Mouse (Mus musculus) neural tube, embryonic 14.5 days (tissue): ENCODE data around the gene Slc20a1. TPM values are rescaled to one million over a fixed set of nuclear protein-coding genes. Genes with fewer than 3 reads are reported as not detected.

ENCODE experiments used
- ATAC-seq: fragments of 200-750 bp; cut with Nextera tagmentation; 2 replicates; pipeline ENCODE4 v1.8.0; 2017; ENCODE audit warnings: low read depth, mild to moderate bottlenecking, moderate TSS enrichment, moderate library complexity
- H3K27ac ChIP-seq: fragments of 300-500 bp; sonication (generic); 2 replicates; pipeline ENCODE4 v1.5.1; 2014; ENCODE audit warnings: low read depth, mild to moderate bottlenecking, control low read depth, low read length, moderate library complexity, mixed read lengths
- H3K27me3 ChIP-seq: fragments of 300-500 bp; sonication (generic); 2 replicates; pipeline ENCODE4 v1.6.1; 2014; ENCODE audit warnings: low read length; ENCODE audit not compliant: control insufficient read depth, insufficient read depth
- H3K36me3 ChIP-seq: fragments of 300-500 bp; sonication (generic); 2 replicates; pipeline ENCODE4 v1.6.1; 2014; ENCODE audit warnings: low read length, mixed read lengths; ENCODE audit not compliant: control insufficient read depth, insufficient read depth
- H3K4me1 ChIP-seq: fragments of 300-500 bp; sonication (generic); 2 replicates; pipeline ENCODE4 v1.6.1; 2014; ENCODE audit warnings: low read length; ENCODE audit not compliant: control insufficient read depth, insufficient read depth
- H3K4me2 ChIP-seq: fragments of 300-500 bp; sonication (generic); 2 replicates; pipeline ENCODE4 v1.6.1; 2014; ENCODE audit warnings: mild to moderate bottlenecking, low read depth, low read length, control low read depth
- H3K4me3 ChIP-seq: fragments of 300-500 bp; sonication (generic); 2 replicates; pipeline ENCODE4 v1.5.1; 2014; ENCODE audit warnings: low read depth, low read length, control low read depth, mixed read lengths
- H3K9ac ChIP-seq: fragments of 300-500 bp; sonication (generic); replicated peaks from 2 replicates; pipeline ENCODE4 v1.6.1; 2014; ENCODE audit warnings: low read depth, mild to moderate bottlenecking, control low read depth, low read length, mixed read lengths
- H3K9me3 ChIP-seq: fragments of 300-500 bp; sonication (generic); 2 replicates; pipeline ENCODE4 v1.6.1; 2016; ENCODE audit warnings: low read length; ENCODE audit not compliant: control insufficient read depth
- WGBS: fragments of 180-500 bp; shearing (Covaris S2); extraction: QIAGEN DNeasy Blood & Tissue Kit; methylation state at CpG from one replicate; pipeline ENCODE4 v1.1.7; 2014; 5-methylcytosine and 5-hydroxymethylcytosine counted together
- polyA plus RNA-seq: library from polyadenylated mRNA; unstranded; fragments of >200 nt; fragmentation: Nextera tagmentation; extraction: Ambion mirVana; gene quantifications from 2 replicates; pipeline ENCODE4 v1.2.1, GENCODE M21; 2014

Gene Slc20a1
- polyA plus RNA-seq, 1 experiment from 2014 or later, result 56.3 TPM

DNA sequence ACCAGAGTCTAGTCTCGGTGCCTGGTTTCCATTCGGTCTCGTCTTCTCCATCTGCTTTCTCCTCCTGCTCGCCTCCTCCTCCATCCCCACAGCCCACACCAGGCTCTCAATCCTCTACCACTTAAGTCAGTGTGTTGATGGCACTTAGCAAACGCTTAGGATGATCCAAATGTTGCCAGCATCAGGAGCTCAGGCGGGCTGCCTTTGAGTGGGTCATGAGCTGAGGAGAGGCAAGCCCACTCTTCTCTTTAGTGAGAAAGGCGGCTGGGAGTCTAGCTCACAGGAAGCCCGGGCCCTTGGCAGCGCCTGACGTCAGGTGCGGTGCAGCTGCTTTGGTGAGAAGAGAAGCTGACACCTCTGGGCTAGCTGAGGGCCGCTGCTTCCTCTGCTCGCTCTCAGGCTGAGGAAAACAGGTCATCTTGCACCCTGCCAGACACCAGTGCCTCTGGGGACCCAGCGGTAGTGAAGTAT lies 15.0 kb upstream of the Slc20a1 start:
- Histone ChIP-seq H3K9me3 (no peaks in the 10 kb centered on the region), H3K27me3 (no peaks in the 10 kb centered on the region), H3K36me3 (no peaks in the 10 kb centered on the region), H3K4me3 (no peak overlapping the region), H3K27ac (no peak overlapping the region), H3K4me1 (no peaks in the 10 kb centered on the region), H3K4me2 (no peak overlapping the region), H3K9ac (no peak overlapping the region)
- ATAC-seq, result no peak
- WGBS, result 82% methylated on average over 14 of the region's 14 CpGs

DNA sequence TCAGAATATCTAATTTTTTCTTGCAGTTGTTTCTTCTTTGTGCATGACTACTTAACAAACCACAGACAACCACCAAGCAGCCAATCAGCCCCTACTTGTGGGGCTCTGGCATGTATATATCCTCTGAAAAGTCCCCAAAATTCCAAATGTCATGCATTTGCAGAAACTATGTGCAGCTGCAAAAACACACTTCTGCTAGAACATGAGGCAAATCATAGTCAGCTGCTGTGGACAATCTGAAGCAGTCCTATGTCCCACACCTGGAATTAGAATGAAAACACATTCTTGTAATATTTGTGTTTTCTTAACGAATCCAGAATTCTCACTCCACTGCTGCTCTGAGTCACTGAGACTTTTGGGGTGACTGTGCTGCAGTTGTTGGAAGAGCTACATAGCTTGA lies 13.7 kb upstream of the Slc20a1 start:
- Histone ChIP-seq H3K27me3 (no peaks in the 10 kb centered on the region), H3K9me3 (no peaks in the 10 kb centered on the region)
- no peak for ATAC-seq

DNA sequence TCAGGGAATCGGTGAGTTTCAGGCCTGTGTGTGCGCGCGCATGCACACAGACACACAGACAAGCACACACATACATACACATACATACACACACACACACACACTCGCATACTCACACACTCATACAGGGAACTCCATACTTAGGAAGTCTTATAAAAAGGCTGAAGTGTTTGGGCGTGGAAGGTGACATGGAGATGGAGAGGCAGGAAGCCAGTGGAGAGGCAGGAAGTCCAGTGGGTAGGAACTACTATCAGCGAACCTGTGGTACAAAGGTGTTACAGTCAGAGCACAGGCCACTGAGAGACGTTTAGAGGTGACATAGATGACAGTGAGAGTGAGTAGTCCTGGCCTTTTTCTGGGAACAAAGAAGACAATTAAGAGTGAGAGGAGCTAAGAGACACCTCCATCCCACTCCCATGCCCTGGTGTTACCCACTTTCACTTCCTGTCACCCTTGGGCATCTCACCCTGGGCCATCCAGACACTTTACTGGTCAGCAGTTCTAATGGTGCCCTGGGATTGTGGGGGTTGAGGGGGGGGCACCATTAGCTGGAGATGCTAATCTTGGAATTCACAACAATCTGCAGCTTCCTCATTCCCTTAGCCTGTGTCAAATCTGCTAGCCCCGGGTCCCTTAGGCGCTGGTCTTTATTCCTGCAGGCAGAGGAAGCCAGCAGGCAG lies 12.8 kb upstream of the Slc20a1 start:
- ATAC-seq, result no peak
- H3K9me3 ChIP-seq, result no peaks in the 10 kb centered on the region
- H3K9ac ChIP-seq, result no peak overlapping the region
- H3K4me3 ChIP-seq, result no peak overlapping the region
- H3K27ac ChIP-seq, result no peak overlapping the region
- H3K36me3 ChIP-seq, result no peaks in the 10 kb centered on the region
- whole genome bisulfite sequencing, result 91% methylated on average over 10 of the region's 10 CpGs
- no peaks in the 10 kb centered on the region for H3K4me1 ChIP-seq
- no peak overlapping the region for H3K4me2 ChIP-seq
- no peaks in the 10 kb centered on the region for H3K27me3 ChIP-seq

More for the DNA sequence above, 13.7 kb upstream of the Slc20a1 start:
- WGBS, result 76% methylated on average over 1 of the region's 1 CpGs
- no peak overlapping the region for H3K4me3 ChIP-seq
- H3K27ac ChIP-seq, result no peak overlapping the region
- no peak overlapping the region for H3K9ac ChIP-seq
- no peak overlapping the region for H3K4me2 ChIP-seq
- no peaks in the 10 kb centered on the region for H3K36me3 ChIP-seq
- no peaks in the 10 kb centered on the region for H3K4me1 ChIP-seq

DNA sequence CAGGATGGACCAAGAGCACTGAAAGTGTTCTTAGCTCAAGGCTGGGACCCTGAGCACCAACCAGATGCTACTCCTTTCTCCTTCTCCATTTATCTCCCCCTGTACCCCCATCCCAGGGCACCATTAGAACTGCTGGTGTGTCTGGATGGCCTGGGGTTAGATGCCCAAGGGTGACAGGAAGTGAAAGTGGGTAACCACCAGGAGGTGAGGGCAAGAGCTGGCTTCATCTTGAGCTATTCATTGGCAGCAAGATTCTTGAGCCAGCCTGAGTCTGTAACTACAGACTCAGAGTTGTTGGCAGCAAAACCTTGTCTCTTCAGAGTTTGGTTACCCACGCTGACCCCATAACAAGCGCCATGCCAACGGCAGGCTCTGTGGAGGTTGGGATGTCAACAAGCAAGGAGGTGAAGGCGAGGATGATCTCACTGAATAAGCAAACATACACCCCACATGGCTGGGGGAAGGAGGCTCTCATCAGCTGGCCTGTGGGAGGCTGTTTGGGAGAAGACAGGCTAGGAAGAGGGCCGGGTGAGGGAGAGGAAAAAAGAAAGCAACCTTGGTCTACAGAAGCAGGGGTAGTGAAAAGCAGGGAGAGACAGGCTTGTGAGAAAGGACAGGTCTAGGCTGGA lies 12.2 kb upstream of the Slc20a1 start:
- no peak overlapping the region for H3K27ac ChIP-seq
- H3K4me3 ChIP-seq, result no peak overlapping the region
- no peaks in the 10 kb centered on the region for H3K27me3 ChIP-seq
- no peaks in the 10 kb centered on the region for H3K9me3 ChIP-seq
- ATAC-seq, result no peak
- WGBS, result 78% methylated on average over 5 of the region's 5 CpGs
- H3K4me2 ChIP-seq, result no peak overlapping the region
- no peaks in the 10 kb centered on the region for H3K36me3 ChIP-seq
- no peaks in the 10 kb centered on the region for H3K4me1 ChIP-seq
- H3K9ac ChIP-seq, result no peak overlapping the region

DNA sequence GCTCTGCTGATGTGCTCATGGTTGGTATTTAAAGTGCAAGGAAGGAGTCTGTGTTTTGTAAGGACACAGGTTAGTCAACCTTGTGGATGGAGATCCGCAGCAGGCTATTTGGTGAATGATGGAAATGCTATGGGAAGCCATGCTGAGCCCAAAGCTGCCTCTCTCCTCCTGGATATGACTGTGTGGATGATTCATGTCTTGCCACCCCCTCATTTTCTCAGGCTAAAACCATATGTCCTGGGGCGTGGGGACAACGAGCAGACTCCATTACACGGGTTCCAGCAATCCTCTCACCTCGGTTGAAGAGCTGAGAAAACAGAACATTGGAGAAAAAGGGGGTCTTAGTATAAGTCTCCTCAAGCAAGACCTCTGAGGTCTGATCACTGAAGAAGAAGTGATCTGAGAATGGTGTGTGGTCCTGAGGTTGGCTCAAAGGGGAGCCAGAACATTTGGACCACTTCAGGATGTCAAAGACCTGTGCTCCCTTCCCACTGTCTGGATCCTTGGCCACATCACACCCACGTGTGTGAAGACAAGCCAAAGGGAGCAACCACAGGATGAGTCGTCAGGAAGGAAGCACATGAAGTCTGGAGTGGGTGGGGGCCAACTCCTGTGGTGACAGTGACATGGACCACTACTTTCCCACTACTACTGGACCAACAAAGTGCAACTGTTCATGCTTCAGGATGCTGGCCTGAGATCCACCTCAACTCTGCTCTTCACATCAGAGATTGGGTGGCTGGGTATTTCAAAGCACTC lies 6.0 kb upstream of the Slc20a1 start:
- Histone ChIP-seq H3K27me3 (no peaks in the 10 kb centered on the region), H3K9me3 (no peaks in the 10 kb centered on the region), H3K27ac (no peak overlapping the region), H3K4me2 (no peak overlapping the region), H3K4me1 (0 out of 2 replicates have a peak, but pooled peaks cover under 1% of the 10 kb centered on the region), H3K9ac (no peak overlapping the region), H3K36me3 (no peaks in the 10 kb centered on the region), H3K4me3 (no peak overlapping the region)
- no peak for ATAC-seq
- WGBS, result 81% methylated on average over 7 of the region's 7 CpGs

DNA sequence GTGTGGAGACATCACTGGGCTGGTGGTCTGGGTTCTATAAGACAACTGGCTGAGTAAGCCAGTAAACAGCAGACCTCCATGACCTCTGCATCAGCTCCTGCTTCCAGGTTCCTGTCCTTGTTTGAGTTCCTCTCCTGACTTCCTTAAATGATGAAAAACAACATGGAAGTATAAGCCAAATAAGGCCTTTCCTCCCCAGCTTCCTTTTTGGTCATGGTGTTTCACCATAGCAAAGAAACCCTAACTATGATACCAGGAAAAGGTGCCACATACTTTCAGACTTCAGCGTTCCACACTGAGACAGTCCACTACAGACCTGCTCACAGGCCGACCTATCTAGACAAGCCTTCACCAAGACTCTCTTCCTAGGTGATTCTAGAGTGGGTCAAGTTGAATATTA lies 2.2 kb upstream of the Slc20a1 start:
- H3K27ac ChIP-seq, result no peak overlapping the region
- no peak for ATAC-seq
- H3K36me3 ChIP-seq, result no peaks in the 10 kb centered on the region
- 95% methylated on average over 2 of the region's 2 CpGs for WGBS
- H3K4me1 ChIP-seq, result peaks cover 12% of the 10 kb centered on the region
- H3K4me2 ChIP-seq, result no peak overlapping the region
- H3K27me3 ChIP-seq, result no peaks in the 10 kb centered on the region
- H3K9me3 ChIP-seq, result no peaks in the 10 kb centered on the region
- H3K4me3 ChIP-seq, result no peak overlapping the region
- H3K9ac ChIP-seq, result no peak overlapping the region

DNA sequence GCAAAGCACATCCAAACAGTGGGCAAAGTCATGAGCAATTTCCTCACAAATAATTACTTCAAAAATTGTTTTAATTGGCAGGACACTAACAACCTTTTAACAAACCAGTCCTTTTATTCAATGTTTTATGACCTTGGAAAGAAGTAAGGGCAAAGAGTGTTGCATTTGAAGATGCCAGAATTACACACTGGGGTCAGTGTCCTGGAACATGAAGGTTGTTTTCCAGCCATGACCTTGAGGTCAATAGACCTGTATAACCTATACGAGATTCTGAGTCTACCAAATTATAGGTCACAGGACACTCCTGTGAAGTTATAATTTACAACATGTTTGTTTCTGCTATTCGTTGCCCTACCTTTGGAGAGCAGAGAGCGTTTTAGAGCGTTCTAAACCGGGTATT lies 1.4 kb upstream of the Slc20a1 start:
- Histone ChIP-seq H3K27me3 (no peaks in the 10 kb centered on the region), H3K4me3 (peak overlapping the region; percentile 69; the same call in 1 of the 2 replicates), H3K9me3 (no peaks in the 10 kb centered on the region), H3K4me1 (peaks cover 16% of the 10 kb centered on the region), H3K36me3 (no peaks in the 10 kb centered on the region; the same call in 1 of the 2 replicates), H3K27ac (no peak overlapping the region), H3K9ac (no peak overlapping the region), H3K4me2 (peak overlapping the region; percentile 75)
- no peak for ATAC-seq
- WGBS, result 51% methylated on average over 5 of the region's 5 CpGs

DNA sequence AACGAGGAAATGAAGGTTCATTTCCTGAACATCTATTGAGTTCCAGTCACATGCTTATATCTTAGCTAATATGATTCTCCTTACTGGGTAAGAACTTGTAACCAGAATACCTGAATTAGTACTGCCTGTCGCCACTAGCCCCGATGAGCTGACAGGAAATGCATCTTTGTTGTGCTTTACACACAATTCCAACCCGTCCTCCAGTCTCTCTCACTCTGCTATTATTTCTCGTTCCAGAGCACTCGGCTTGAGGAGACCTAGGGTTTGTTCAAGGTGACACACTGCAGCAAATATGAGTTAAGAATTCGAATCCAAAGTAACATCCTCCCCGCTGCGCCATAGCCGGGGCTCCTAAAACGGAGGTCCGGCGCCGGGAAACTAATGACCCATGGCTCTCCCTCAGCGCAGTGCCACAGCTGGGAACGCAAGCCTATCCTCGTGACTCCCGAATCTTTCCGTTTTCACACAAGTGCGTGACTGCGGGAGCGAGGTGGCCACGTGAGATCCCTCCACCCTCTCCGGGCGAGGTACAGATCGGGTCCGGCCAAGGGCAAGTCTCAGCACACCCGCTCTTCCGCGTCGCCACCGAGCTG lies 625 bp upstream of the Slc20a1 start:
- H3K27me3 ChIP-seq, result no peaks in the 10 kb centered on the region
- peaks cover 16% of the 10 kb centered on the region for H3K4me1 ChIP-seq
- peak overlapping the region; percentile 75 for H3K4me2 ChIP-seq
- peak overlapping the region; percentile 69 for H3K4me3 ChIP-seq
- 1% methylated on average over 32 of the region's 32 CpGs for WGBS
- peak overlapping the region; percentile 81 for H3K9ac ChIP-seq
- ATAC-seq, result peak; percentile 79
- H3K9me3 ChIP-seq, result no peaks in the 10 kb centered on the region
- peak overlapping the region; percentile 89 for H3K27ac ChIP-seq
- no peaks in the 10 kb centered on the region; the same call in 1 of the 2 replicates for H3K36me3 ChIP-seq
